10 mouse cellular contexts compared by ENCODE assay signal in the genomic region with DNA sequence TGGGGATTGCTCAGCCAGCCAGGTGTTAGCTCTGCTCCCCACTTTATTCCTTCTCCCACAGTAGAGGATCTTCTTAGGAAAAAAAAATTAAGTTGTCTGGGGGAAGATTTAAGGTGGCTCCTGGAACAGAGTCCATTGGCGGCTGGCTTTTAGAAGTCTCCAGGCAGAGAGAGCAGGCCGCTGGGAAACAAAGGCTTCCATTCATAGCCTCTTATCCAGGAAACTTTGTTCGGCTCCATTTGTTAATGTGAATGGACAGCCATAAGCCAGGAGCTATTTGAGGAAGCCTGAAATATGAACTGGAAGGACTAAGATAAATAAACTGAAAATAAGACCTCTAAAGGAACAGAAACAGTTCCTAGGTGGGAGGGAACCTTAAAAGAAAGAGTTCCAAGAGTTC. TPM values are rescaled to one million over a fixed set of nuclear protein-coding genes. Genes with fewer than 3 reads are reported as not detected.
DNase-seq lines count a peak whose midpoint lies in the region; ATAC-seq and TF ChIP-seq lines count a peak whose summit lies in the region.
"Had no signal": no experiment of that assay in that cellular context is flagged by ENCODE, and none has a peak within 500 bp of the region (broad histone marks: within the 10 kb centered on the region; RNA-seq: fewer than 3 reads in every experiment).

No protein-coding gene starts in this region.

- H3K4me2 ChIP-seq in lung, embryonic 15.5 days = no peak overlapping the region
- H3K4me2 ChIP-seq in embryonic facial prominence, embryonic 12.5 days (replicated peaks) = 0 out of 2 replicates have a peak overlapping the region, but pooled peaks have one; percentile 3
- no peak overlapping the region for H3K4me2 ChIP-seq in limb, embryonic 11.5 days (ENCODE audit: low read depth, severe bottlenecking)

- H3K4me1 ChIP-seq in lung, embryonic 15.5 days = peaks cover 11% of the 10 kb centered on the region
- H3K4me1 ChIP-seq in embryonic facial prominence, embryonic 12.5 days = peaks cover 15% of the 10 kb centered on the region
- H3K4me1 ChIP-seq in limb, embryonic 11.5 days (ENCODE audit: control insufficient read depth, insufficient read depth, low read length) = peaks cover 8% of the 10 kb centered on the region; the same call in 1 of the 2 replicates
- peaks cover 23% of the 10 kb centered on the region for H3K4me1 ChIP-seq in small intestine, adult 2 months (ENCODE audit: control insufficient read depth, insufficient read depth, insufficient read length, low read length)

- H3K27me3 ChIP-seq in lung, embryonic 15.5 days = no peaks in the 10 kb centered on the region
- H3K27me3 ChIP-seq in embryonic facial prominence, embryonic 12.5 days = no peaks in the 10 kb centered on the region
- no peaks in the 10 kb centered on the region for H3K27me3 ChIP-seq in limb, embryonic 11.5 days (ENCODE audit: control insufficient read depth, insufficient read depth, low read length)
- no peaks in the 10 kb centered on the region for H3K27me3 ChIP-seq in small intestine, adult 2 months (ENCODE audit: control insufficient read depth, insufficient read depth, low read length)

- ATAC-seq in lung, embryonic 15.5 days (ENCODE audit: borderline replicate concordance, extremely low read depth, low FRiP score, low TSS enrichment) = no peak
- ATAC-seq in embryonic facial prominence, embryonic 12.5 days (ENCODE audit: insufficient number of reproducible peaks, insufficient read depth, low FRiP score, low TSS enrichment) = peak; percentile 62
- ATAC-seq in limb, embryonic 11.5 days (ENCODE audit: insufficient number of reproducible peaks, low FRiP score, low TSS enrichment, low read depth) = 0 out of 2 replicates have a peak, but pooled peaks have one; percentile 21
- ATAC-seq: forebrain, embryonic 16.5 days had no signal

- H3K4me3 ChIP-seq in lung, embryonic 15.5 days = no peak overlapping the region
- H3K4me3 ChIP-seq in embryonic facial prominence, embryonic 12.5 days = no peak overlapping the region
- H3K4me3 ChIP-seq in limb, embryonic 11.5 days (ENCODE audit: low read depth, low read length) = no peak overlapping the region
- H3K4me3 ChIP-seq in small intestine, adult 2 months (ENCODE audit: low read depth, low read length) = no peak overlapping the region

- no peak for TF ChIP-seq CTCF in small intestine, adult 2 months (IDR thresholded peaks at IDR 0.05; ENCODE audit: extremely low read depth, insufficient read length, insufficient replicate concordance, low read depth, low read length)

- TF ChIP-seq POLR2A in small intestine, adult 2 months (IDR thresholded peaks at IDR 0.05; ENCODE audit: low read depth, low read length) = no peak

- no peak overlapping the region for H3K9ac ChIP-seq in lung, embryonic 15.5 days
- no peak overlapping the region for H3K9ac ChIP-seq in embryonic facial prominence, embryonic 12.5 days
- H3K9ac ChIP-seq in limb, embryonic 11.5 days (ENCODE audit: low read length) = no peak overlapping the region

- H3K9me3 ChIP-seq in lung, embryonic 15.5 days = no peaks in the 10 kb centered on the region
- H3K9me3 ChIP-seq in embryonic facial prominence, embryonic 12.5 days = no peaks in the 10 kb centered on the region
- H3K9me3 ChIP-seq in limb, embryonic 11.5 days (ENCODE audit: control insufficient read depth, low read length) = peaks cover 2% of the 10 kb centered on the region; the same call in 1 of the 2 replicates

- 5% methylated on average over 3 of the region's 3 CpGs for WGBS in lung, embryonic 15.5 days
- 7% methylated on average over 3 of the region's 3 CpGs for WGBS in embryonic facial prominence, embryonic 12.5 days
- WGBS in limb, embryonic 11.5 days = 17% methylated on average over 3 of the region's 3 CpGs
- 14% methylated on average over 3 of the region's 3 CpGs for WGBS in small intestine, adult 2 months

- peak overlapping the region; percentile 66 for H3K27ac ChIP-seq in lung, embryonic 15.5 days
- H3K27ac ChIP-seq in embryonic facial prominence, embryonic 12.5 days = peak overlapping the region; percentile 89
- H3K27ac ChIP-seq in limb, embryonic 11.5 days (replicated peaks; ENCODE audit: low read depth, low read length) = peak overlapping the region; percentile 66
- H3K27ac ChIP-seq in small intestine, adult 2 months (ENCODE audit: insufficient read depth, low read depth, low read length) = peak overlapping the region; percentile 52; the same call in 1 of the 2 replicates

- no peaks in the 10 kb centered on the region for H3K36me3 ChIP-seq in lung, embryonic 15.5 days
- H3K36me3 ChIP-seq in embryonic facial prominence, embryonic 12.5 days = no peaks in the 10 kb centered on the region
- H3K36me3 ChIP-seq in limb, embryonic 11.5 days (ENCODE audit: control insufficient read depth, insufficient read depth, low read length) = no peaks in the 10 kb centered on the region
- H3K36me3 ChIP-seq in small intestine, adult 2 months (ENCODE audit: control insufficient read depth, insufficient read depth, low read length) = no peaks in the 10 kb centered on the region

- no peak for DNase-seq in lung, postnatal 4 days
- DNase-seq in limb, embryonic 11.5 days (ENCODE audit: low spot score) = peak; percentile 50
- DNase-seq in layer of hippocampus, postnatal 14 days (ENCODE audit: low spot score in 2 of 2) = no peak
- DNase-seq in spleen, postnatal 10 days (ENCODE audit: low spot score in 2 of 2) = no peak
- DNase-seq: kidney, adult 18-20 months had no signal

RNA-seq across cellular contexts. Expression of gene Tns4, which starts 24.0 kb away (rescaled TPM):
- 0.21 and 0.42 TPM in 2 replicates for polyA plus RNA-seq in lung, embryonic 15.5 days (2015; fragmentation: Nextera tagmentation; extraction: Ambion mirVana)
- 0.24 and 0.28 TPM in 2 replicates for polyA plus RNA-seq in embryonic facial prominence, embryonic 12.5 days (2016; fragmentation: Nextera tagmentation; extraction: Ambion mirVana)
- polyA plus RNA-seq in limb, embryonic 11.5 days (2014; fragmentation: Nextera tagmentation; extraction: Ambion mirVana) = 1.2 and 1.6 TPM in 2 replicates
- polyA plus RNA-seq in small intestine, adult 2 months (2012; rRNA removed) = 4.8 and 47.8 TPM in 2 replicates
- total RNA-seq in layer of hippocampus, postnatal 14 days (2021) = under 1 TPM; 0.09 to 0.21 TPM
- polyA plus RNA-seq: forebrain, embryonic 16.5 days had no signal

RNA-seq across cellular contexts. Expression of gene Ccr7, which starts 41.8 kb away (rescaled TPM):
- polyA plus RNA-seq in lung, embryonic 15.5 days (2015; fragmentation: Nextera tagmentation; extraction: Ambion mirVana) = 0.13 and 0.29 TPM in 2 replicates
- polyA plus RNA-seq in embryonic facial prominence, embryonic 12.5 days (2016; fragmentation: Nextera tagmentation; extraction: Ambion mirVana) = 0.81 TPM in 2 replicates
- polyA plus RNA-seq in limb, embryonic 11.5 days (2014; fragmentation: Nextera tagmentation; extraction: Ambion mirVana) = 1.0 and 1.3 TPM in 2 replicates
- 2.5 and 4.1 TPM in 2 replicates for polyA plus RNA-seq in small intestine, adult 2 months (2012; rRNA removed)
- not detected for total RNA-seq in layer of hippocampus, postnatal 14 days (2021)
- total RNA-seq: left cerebral cortex, postnatal 36 days had no signal
- polyA plus RNA-seq: forebrain, embryonic 16.5 days had no signal
